8 mouse cellular contexts compared by ENCODE assay signal in genomic region chr10:128367899-128368401, GRCm38 (mm10). TPM values are rescaled to one million over a fixed set of nuclear protein-coding genes. Genes with fewer than 3 reads are reported as not detected.
DNase-seq lines count a peak whose midpoint lies in the region; ATAC-seq and TF ChIP-seq lines count a peak whose summit lies in the region.

No protein-coding gene starts in this region.

- H3K4me3 ChIP-seq in lung, adult 2 months (replicated peaks; ENCODE audit: extremely low read depth, low read depth, low read length): peak overlapping the region; percentile 86
- peak overlapping the region; percentile 64 for H3K4me3 ChIP-seq in kidney, embryonic 16.5 days (ENCODE audit: low read length)
- peak overlapping the region; percentile 65 for H3K4me3 ChIP-seq in neural tube, embryonic 12.5 days

- peaks cover 14% of the 10 kb centered on the region for H3K36me3 ChIP-seq in kidney, embryonic 16.5 days (ENCODE audit: insufficient read depth, low read length)
- peaks cover 21% of the 10 kb centered on the region for H3K36me3 ChIP-seq in neural tube, embryonic 12.5 days

- peak overlapping the region; percentile 68 for H3K4me2 ChIP-seq in kidney, embryonic 16.5 days (replicated peaks; ENCODE audit: low read depth, low read length)
- H3K4me2 ChIP-seq in neural tube, embryonic 12.5 days (replicated peaks): peak overlapping the region; percentile 92

- no peak for TF ChIP-seq CTCF in lung, adult 2 months (IDR thresholded peaks at IDR 0.05; ENCODE audit: insufficient read depth, low read length)

- peak; percentile 42 for ATAC-seq in erythroblast, adult 5-6 weeks (replicated peaks; ENCODE audit: low FRiP score, poor library complexity, severe bottlenecking)
- no peak for ATAC-seq in kidney, embryonic 16.5 days (ENCODE audit: low FRiP score, low TSS enrichment)
- ATAC-seq in neural tube, embryonic 12.5 days (ENCODE audit: low FRiP score, low read depth): peak; percentile 0; the same call in 1 of the 2 replicates

- no peaks in the 10 kb centered on the region for H3K27me3 ChIP-seq in kidney, embryonic 16.5 days (ENCODE audit: insufficient read depth, low read length)
- no peaks in the 10 kb centered on the region for H3K27me3 ChIP-seq in neural tube, embryonic 12.5 days (replicated peaks)

- no peaks in the 10 kb centered on the region for H3K9me3 ChIP-seq in kidney, embryonic 16.5 days (ENCODE audit: low read length)
- H3K9me3 ChIP-seq in neural tube, embryonic 12.5 days: no peaks in the 10 kb centered on the region

- peak overlapping the region; percentile 88 for H3K27ac ChIP-seq in kidney, embryonic 16.5 days (ENCODE audit: low read length)
- peak overlapping the region; percentile 89; the same call in 1 of the 2 replicates for H3K27ac ChIP-seq in neural tube, embryonic 12.5 days

- H3K4me1 ChIP-seq in lung, adult 2 months (ENCODE audit: control insufficient read depth, insufficient read depth, low read length): peaks cover 4% of the 10 kb centered on the region; the same call in 1 of the 2 replicates
- peaks cover 8% of the 10 kb centered on the region for H3K4me1 ChIP-seq in kidney, embryonic 16.5 days (ENCODE audit: insufficient read depth, low read length)
- peaks cover 11% of the 10 kb centered on the region for H3K4me1 ChIP-seq in neural tube, embryonic 12.5 days

- no peak for TF ChIP-seq POLR2A in lung, adult 2 months (IDR thresholded peaks at IDR 0.05; ENCODE audit: borderline replicate concordance, extremely low read depth, low read depth, low read length)

- H3K9ac ChIP-seq in kidney, embryonic 16.5 days (replicated peaks; ENCODE audit: low read length): peak overlapping the region; percentile 72
- peak overlapping the region; percentile 75 for H3K9ac ChIP-seq in neural tube, embryonic 12.5 days

- no peak for DNase-seq in lung, adult 2 months
- DNase-seq in lung, postnatal 10 days: no peak
- no peak for DNase-seq in gastrocnemius, postnatal 4 days (ENCODE audit: low spot score in 2 of 2)
- DNase-seq in retina, embryonic 14.5 days (ENCODE audit: low spot score): no peak
- DNase-seq in thymus, postnatal 25 days: no peak

- 12% methylated on average over 19 of the region's 19 CpGs for WGBS in lung, adult 2 months
- 16% methylated on average over 19 of the region's 19 CpGs for WGBS in kidney, embryonic 16.5 days
- WGBS in neural tube, embryonic 12.5 days: 17% methylated on average over 19 of the region's 19 CpGs

RNA-seq across cellular contexts. Expression of gene Coq10a, which starts 0.8 kb away (rescaled TPM):
- polyA plus RNA-seq in lung, adult 2 months (2012; rRNA removed): 28.9 and 48.7 TPM in 2 replicates
- total RNA-seq in erythroblast, adult 5-6 weeks (2015; ENCODE audit: low replicate concordance): 1.9 and 5.6 TPM in 2 replicates
- 2.8 and 3.2 TPM in 2 replicates for total RNA-seq in erythroblast, adult 5-6 weeks (2017; ENCODE audit: low replicate concordance)
- polyA plus RNA-seq in kidney, embryonic 16.5 days (2015; fragmentation: Nextera tagmentation; extraction: Ambion mirVana): 4.1 and 10.9 TPM in 2 replicates
- 33.3 and 35.2 TPM in 2 replicates for polyA plus RNA-seq in neural tube, embryonic 12.5 days (2016; fragmentation: Nextera tagmentation; extraction: Ambion mirVana)
- total RNA-seq in gastrocnemius, postnatal 4 days (2021): 100 to 1,000 TPM; 115 to 133 TPM

RNA-seq across cellular contexts. Expression of gene Ankrd52, which starts 9.0 kb away (rescaled TPM):
- polyA plus RNA-seq in lung, adult 2 months (2012; rRNA removed): 24.5 and 31.6 TPM in 2 replicates
- total RNA-seq in erythroblast, adult 5-6 weeks (2015; ENCODE audit: low replicate concordance): 7.7 and 30.0 TPM in 2 replicates
- 2.9 and 3.5 TPM in 2 replicates for total RNA-seq in erythroblast, adult 5-6 weeks (2017; ENCODE audit: low replicate concordance)
- polyA plus RNA-seq in kidney, embryonic 16.5 days (2015; fragmentation: Nextera tagmentation; extraction: Ambion mirVana): 11.9 and 12.8 TPM in 2 replicates
- 10.2 and 13.2 TPM in 2 replicates for polyA plus RNA-seq in neural tube, embryonic 12.5 days (2016; fragmentation: Nextera tagmentation; extraction: Ambion mirVana)
- 10 to 100 TPM; 45.3 to 48.3 TPM for total RNA-seq in gastrocnemius, postnatal 4 days (2021)

RNA-seq across cellular contexts. Expression of gene Cs, which starts 30.4 kb away (rescaled TPM):
- 95.6 and 150 TPM in 2 replicates for polyA plus RNA-seq in lung, adult 2 months (2012; rRNA removed)
- 60.5 and 67.5 TPM in 2 replicates for total RNA-seq in erythroblast, adult 5-6 weeks (2015; ENCODE audit: low replicate concordance)
- 26.2 and 30.6 TPM in 2 replicates for total RNA-seq in erythroblast, adult 5-6 weeks (2017; ENCODE audit: low replicate concordance)
- polyA plus RNA-seq in kidney, embryonic 16.5 days (2015; fragmentation: Nextera tagmentation; extraction: Ambion mirVana): 238 and 244 TPM in 2 replicates
- polyA plus RNA-seq in neural tube, embryonic 12.5 days (2016; fragmentation: Nextera tagmentation; extraction: Ambion mirVana): 221 and 230 TPM in 2 replicates
- total RNA-seq in gastrocnemius, postnatal 4 days (2021): 100 to 1,000 TPM; 403 to 430 TPM

RNA-seq across cellular contexts. Expression of gene Slc39a5, which starts 33.1 kb away (rescaled TPM):
- 0.42 TPM in 1 of 2 replicates, not detected in the other for polyA plus RNA-seq in lung, adult 2 months (2012; rRNA removed)
- not detected in 2 replicates for total RNA-seq in erythroblast, adult 5-6 weeks (2015; ENCODE audit: low replicate concordance)
- total RNA-seq in erythroblast, adult 5-6 weeks (2017; ENCODE audit: low replicate concordance): not detected in 2 replicates
- 69.0 and 75.1 TPM in 2 replicates for polyA plus RNA-seq in kidney, embryonic 16.5 days (2015; fragmentation: Nextera tagmentation; extraction: Ambion mirVana)
- not detected in 2 replicates for polyA plus RNA-seq in neural tube, embryonic 12.5 days (2016; fragmentation: Nextera tagmentation; extraction: Ambion mirVana)
- under 1 TPM in 1 of 2 experiments, not detected in 1; 0.23 TPM for total RNA-seq in gastrocnemius, postnatal 4 days (2021)

RNA-seq across cellular contexts. Expression of gene Nabp2, which starts 43.3 kb away (rescaled TPM):
- 22.1 and 23.4 TPM in 2 replicates for polyA plus RNA-seq in lung, adult 2 months (2012; rRNA removed)
- total RNA-seq in erythroblast, adult 5-6 weeks (2015; ENCODE audit: low replicate concordance): 11.1 and 20.1 TPM in 2 replicates
- total RNA-seq in erythroblast, adult 5-6 weeks (2017; ENCODE audit: low replicate concordance): 7.4 and 15.2 TPM in 2 replicates
- 81.7 and 94.8 TPM in 2 replicates for polyA plus RNA-seq in kidney, embryonic 16.5 days (2015; fragmentation: Nextera tagmentation; extraction: Ambion mirVana)
- 109 and 115 TPM in 2 replicates for polyA plus RNA-seq in neural tube, embryonic 12.5 days (2016; fragmentation: Nextera tagmentation; extraction: Ambion mirVana)
- 10 to 100 TPM; 48.0 to 50.7 TPM for total RNA-seq in gastrocnemius, postnatal 4 days (2021)
